Mouse (Mus musculus): ENCODE results near the gene Slamf7. TPM values are rescaled to one million over a fixed set of nuclear protein-coding genes. Genes with fewer than 3 reads are reported as not detected.

The Slamf7 gene
- polyA plus RNA-seq, 1 experiment from 2014 or later, result not detected

GRCm38 (mm10) chr1:171630041-171630440, 22.8 kb downstream of the Slamf7 start:
- no peaks in the 10 kb centered on the region for H3K36me3 ChIP-seq (replicated peaks)
- no peaks in the 10 kb centered on the region for H3K9me3 ChIP-seq
- 85% methylated on average over 7 of the region's 7 CpGs for WGBS
- no peak overlapping the region for H3K4me3 ChIP-seq
- H3K27me3 ChIP-seq (ENCODE audit: poor library complexity, severe bottlenecking), result no peaks in the 10 kb centered on the region
- no peaks in the 10 kb centered on the region for H3K4me1 ChIP-seq
- DNase-seq (ENCODE audit: extremely low spot score, low spot score), result no peak
- no peak overlapping the region for H3K27ac ChIP-seq

- Histone ChIP-seq H3K27ac (no peak overlapping the region), H3K9me3 (no peaks in the 10 kb centered on the region), H3K4me3 (no peak overlapping the region), H3K36me3 (replicated peaks) (no peaks in the 10 kb centered on the region), H3K27me3 (ENCODE audit: poor library complexity, severe bottlenecking) (no peaks in the 10 kb centered on the region), H3K4me1 (no peaks in the 10 kb centered on the region)
- WGBS, result 82% methylated on average over 6 of the region's 6 CpGs
- no peak for DNase-seq (ENCODE audit: extremely low spot score, low spot score)
Observed at GRCm38 (mm10) chr1:171629168-171629567, 23.7 kb downstream of the Slamf7 start.

GRCm38 (mm10) chr1:171627801-171628200, 25.0 kb downstream of the Slamf7 start:
- no peak for DNase-seq (ENCODE audit: extremely low spot score, low spot score)
- Histone ChIP-seq H3K4me1 (no peaks in the 10 kb centered on the region), H3K4me3 (no peak overlapping the region), H3K27me3 (ENCODE audit: poor library complexity, severe bottlenecking) (no peaks in the 10 kb centered on the region), H3K36me3 (replicated peaks) (no peaks in the 10 kb centered on the region), H3K27ac (no peak overlapping the region), H3K9me3 (no peaks in the 10 kb centered on the region)
- 89% methylated on average over 3 of the region's 3 CpGs for WGBS

- Histone ChIP-seq H3K4me3 (no peak overlapping the region), H3K9me3 (no peaks in the 10 kb centered on the region), H3K27ac (no peak overlapping the region), H3K4me1 (no peaks in the 10 kb centered on the region), H3K36me3 (replicated peaks) (no peaks in the 10 kb centered on the region), H3K27me3 (ENCODE audit: poor library complexity, severe bottlenecking) (no peaks in the 10 kb centered on the region)
- DNase-seq (ENCODE audit: extremely low spot score, low spot score), result no peak
- WGBS, result 92% methylated on average over 6 of the region's 6 CpGs
Observed at GRCm38 (mm10) chr1:171620091-171620490, 32.7 kb downstream of the Slamf7 start.

GRCm38 (mm10) chr1:171619645-171620044, 33.2 kb downstream of the Slamf7 start:
- H3K4me1 ChIP-seq, result no peaks in the 10 kb centered on the region
- no peaks in the 10 kb centered on the region for H3K9me3 ChIP-seq
- DNase-seq (ENCODE audit: extremely low spot score, low spot score), result no peak
- no peak overlapping the region for H3K4me3 ChIP-seq
- no peak overlapping the region for H3K27ac ChIP-seq
- no peaks in the 10 kb centered on the region for H3K27me3 ChIP-seq (ENCODE audit: poor library complexity, severe bottlenecking)
- H3K36me3 ChIP-seq (replicated peaks), result no peaks in the 10 kb centered on the region
- WGBS, result 91% methylated on average over 3 of the region's 3 CpGs

GRCm38 (mm10) chr1:171619001-171619400, 33.8 kb downstream of the Slamf7 start:
- 86% methylated on average over 8 of the region's 8 CpGs for WGBS
- Histone ChIP-seq H3K36me3 (replicated peaks) (no peaks in the 10 kb centered on the region), H3K4me3 (no peak overlapping the region), H3K4me1 (no peaks in the 10 kb centered on the region), H3K9me3 (no peaks in the 10 kb centered on the region), H3K27ac (no peak overlapping the region), H3K27me3 (ENCODE audit: poor library complexity, severe bottlenecking) (no peaks in the 10 kb centered on the region)
- DNase-seq (ENCODE audit: extremely low spot score, low spot score), result no peak

GRCm38 (mm10) chr1:171616881-171617515, 35.8 kb downstream of the Slamf7 start:
- Histone ChIP-seq H3K9me3 (no peaks in the 10 kb centered on the region), H3K4me1 (no peaks in the 10 kb centered on the region), H3K36me3 (replicated peaks) (no peaks in the 10 kb centered on the region), H3K4me3 (no peak overlapping the region), H3K27me3 (ENCODE audit: poor library complexity, severe bottlenecking) (no peaks in the 10 kb centered on the region), H3K27ac (no peak overlapping the region)
- 88% methylated on average over 11 of the region's 11 CpGs for WGBS
- DNase-seq (ENCODE audit: extremely low spot score, low spot score), result no peak

GRCm38 (mm10) chr1:171613962-171614361, 38.9 kb downstream of the Slamf7 start:
- Histone ChIP-seq H3K4me1 (no peaks in the 10 kb centered on the region), H3K27ac (no peak overlapping the region), H3K27me3 (ENCODE audit: poor library complexity, severe bottlenecking) (no peaks in the 10 kb centered on the region), H3K4me3 (no peak overlapping the region), H3K9me3 (no peaks in the 10 kb centered on the region), H3K36me3 (replicated peaks) (no peaks in the 10 kb centered on the region)
- no peak for DNase-seq (ENCODE audit: extremely low spot score, low spot score)
- 42% methylated on average over 2 of the region's 2 CpGs for WGBS

GRCm38 (mm10) chr1:171610781-171611180, 42.1 kb downstream of the Slamf7 start:
- H3K36me3 ChIP-seq (replicated peaks), result no peaks in the 10 kb centered on the region
- H3K4me3 ChIP-seq, result no peak overlapping the region
- DNase-seq (ENCODE audit: extremely low spot score, low spot score), result no peak
- no peak overlapping the region for H3K27ac ChIP-seq
- no peaks in the 10 kb centered on the region for H3K4me1 ChIP-seq
- no peaks in the 10 kb centered on the region for H3K9me3 ChIP-seq
- H3K27me3 ChIP-seq (ENCODE audit: poor library complexity, severe bottlenecking), result no peaks in the 10 kb centered on the region
- whole genome bisulfite sequencing, result 37% methylated on average over 1 of the region's 1 CpGs

- Histone ChIP-seq H3K9me3 (no peaks in the 10 kb centered on the region), H3K27me3 (ENCODE audit: poor library complexity, severe bottlenecking) (no peaks in the 10 kb centered on the region), H3K27ac (no peak overlapping the region), H3K4me1 (no peaks in the 10 kb centered on the region), H3K36me3 (replicated peaks) (no peaks in the 10 kb centered on the region), H3K4me3 (no peak overlapping the region)
- 92% methylated on average over 2 of the region's 2 CpGs for WGBS
- no peak for DNase-seq (ENCODE audit: extremely low spot score, low spot score)
Observed at GRCm38 (mm10) chr1:171610026-171610425, 42.8 kb downstream of the Slamf7 start.

- DNase-seq (ENCODE audit: extremely low spot score, low spot score), result no peak
- no peaks in the 10 kb centered on the region for H3K4me1 ChIP-seq
- no peak within 1 kb of the TSS for H3K27ac ChIP-seq
- WGBS, result 86% methylated on average over 9 of the region's 9 CpGs
- no peak within 1 kb of the TSS for H3K4me3 ChIP-seq
- no peaks in the 10 kb centered on the region for H3K9me3 ChIP-seq
- no peaks in the 10 kb centered on the region for H3K27me3 ChIP-seq (ENCODE audit: poor library complexity, severe bottlenecking)
- H3K36me3 ChIP-seq (replicated peaks), result no peaks in the 10 kb centered on the region
Observed at GRCm38 (mm10) chr1:171607176-171607575, 45.7 kb downstream of the Slamf7 start, which contains the start of gene Ly9. TSS of gene Ly9 (minus strand) at chr1:171607410.

GRCm38 (mm10) chr1:171606656-171607055, 46.2 kb downstream of the Slamf7 start:
- no peaks in the 10 kb centered on the region for H3K27me3 ChIP-seq (ENCODE audit: poor library complexity, severe bottlenecking)
- H3K4me3 ChIP-seq, result no peak overlapping the region
- WGBS, result 81% methylated on average over 3 of the region's 3 CpGs
- H3K27ac ChIP-seq, result no peak overlapping the region
- H3K9me3 ChIP-seq, result no peaks in the 10 kb centered on the region
- no peaks in the 10 kb centered on the region for H3K36me3 ChIP-seq (replicated peaks)
- no peaks in the 10 kb centered on the region for H3K4me1 ChIP-seq
- no peak for DNase-seq (ENCODE audit: extremely low spot score, low spot score)

- no peak overlapping the region for H3K27ac ChIP-seq
- no peak overlapping the region for H3K4me3 ChIP-seq
- H3K4me1 ChIP-seq, result no peaks in the 10 kb centered on the region
- DNase-seq (ENCODE audit: extremely low spot score, low spot score), result no peak
- H3K9me3 ChIP-seq, result no peaks in the 10 kb centered on the region
- H3K27me3 ChIP-seq (ENCODE audit: poor library complexity, severe bottlenecking), result no peaks in the 10 kb centered on the region
- 85% methylated on average over 3 of the region's 3 CpGs for WGBS
- H3K36me3 ChIP-seq (replicated peaks), result no peaks in the 10 kb centered on the region
Observed at GRCm38 (mm10) chr1:171604686-171605085, 48.1 kb downstream of the Slamf7 start.

GRCm38 (mm10) chr1:171584584-171584983, 68.3 kb downstream of the Slamf7 start:
- Histone ChIP-seq H3K27ac (no peak overlapping the region), H3K4me3 (no peak overlapping the region), H3K36me3 (replicated peaks) (no peaks in the 10 kb centered on the region), H3K9me3 (no peaks in the 10 kb centered on the region), H3K4me1 (no peaks in the 10 kb centered on the region), H3K27me3 (ENCODE audit: poor library complexity, severe bottlenecking) (no peaks in the 10 kb centered on the region)
- DNase-seq (ENCODE audit: extremely low spot score, low spot score), result no peak
- WGBS, result 82% methylated on average over 2 of the region's 2 CpGs
